Mouse (Mus musculus): Measurements from ENCODE around the gene Rps16. TPM values are rescaled to one million over a fixed set of nuclear protein-coding genes. Genes with fewer than 3 reads are reported as not detected.
A peak's percentile ranks its signal among the peaks of the same experiment; 100 is the strongest.

Rps16 gene
- polyA plus RNA-seq, 1 experiment from 2014 or later, result 746 TPM

GRCm38 (mm10) chr7:28373891-28374495, 23.5 kb downstream of the Rps16 start:
- Histone ChIP-seq H3K27me3 (ENCODE audit: control insufficient read depth, insufficient read depth, low read length) (no peaks in the 10 kb centered on the region), H3K9ac (ENCODE audit: low read depth, low read length) (no peak overlapping the region), H3K9me3 (ENCODE audit: control insufficient read depth, low read length) (no peaks in the 10 kb centered on the region), H3K27ac (ENCODE audit: low read depth, low read length) (no peak overlapping the region), H3K4me1 (replicated peaks; ENCODE audit: control insufficient read depth, insufficient read depth, low read length) (no peaks in the 10 kb centered on the region; the same call in 1 of the 2 replicates), H3K36me3 (ENCODE audit: control insufficient read depth, insufficient read depth, low read length) (no peaks in the 10 kb centered on the region), H3K4me2 (replicated peaks; ENCODE audit: low read depth, low read length) (no peak overlapping the region), H3K4me3 (ENCODE audit: low read depth, low read length) (no peak overlapping the region)
- DNase-seq (ENCODE audit: low spot score) (no peak), ATAC-seq (ENCODE audit: low FRiP score) (no peak)
- 83% methylated on average over 7 of the region's 7 CpGs for WGBS

GRCm38 (mm10) chr7:28374647-28375046, 24.2 kb downstream of the Rps16 start:
- H3K27ac ChIP-seq (ENCODE audit: low read depth, low read length), result no peak overlapping the region
- no peaks in the 10 kb centered on the region for H3K36me3 ChIP-seq (ENCODE audit: control insufficient read depth, insufficient read depth, low read length)
- ATAC-seq (ENCODE audit: low FRiP score) (no peak), DNase-seq (ENCODE audit: low spot score) (no peak)
- H3K4me1 ChIP-seq (replicated peaks; ENCODE audit: control insufficient read depth, insufficient read depth, low read length), result no peaks in the 10 kb centered on the region; the same call in 1 of the 2 replicates
- no peak overlapping the region for H3K4me3 ChIP-seq (ENCODE audit: low read depth, low read length)
- H3K9ac ChIP-seq (ENCODE audit: low read depth, low read length), result no peak overlapping the region
- no peak overlapping the region for H3K4me2 ChIP-seq (replicated peaks; ENCODE audit: low read depth, low read length)
- no peaks in the 10 kb centered on the region for H3K27me3 ChIP-seq (ENCODE audit: control insufficient read depth, insufficient read depth, low read length)
- 85% methylated on average over 9 of the region's 10 CpGs for WGBS
- no peaks in the 10 kb centered on the region for H3K9me3 ChIP-seq (ENCODE audit: control insufficient read depth, low read length)

DNA sequence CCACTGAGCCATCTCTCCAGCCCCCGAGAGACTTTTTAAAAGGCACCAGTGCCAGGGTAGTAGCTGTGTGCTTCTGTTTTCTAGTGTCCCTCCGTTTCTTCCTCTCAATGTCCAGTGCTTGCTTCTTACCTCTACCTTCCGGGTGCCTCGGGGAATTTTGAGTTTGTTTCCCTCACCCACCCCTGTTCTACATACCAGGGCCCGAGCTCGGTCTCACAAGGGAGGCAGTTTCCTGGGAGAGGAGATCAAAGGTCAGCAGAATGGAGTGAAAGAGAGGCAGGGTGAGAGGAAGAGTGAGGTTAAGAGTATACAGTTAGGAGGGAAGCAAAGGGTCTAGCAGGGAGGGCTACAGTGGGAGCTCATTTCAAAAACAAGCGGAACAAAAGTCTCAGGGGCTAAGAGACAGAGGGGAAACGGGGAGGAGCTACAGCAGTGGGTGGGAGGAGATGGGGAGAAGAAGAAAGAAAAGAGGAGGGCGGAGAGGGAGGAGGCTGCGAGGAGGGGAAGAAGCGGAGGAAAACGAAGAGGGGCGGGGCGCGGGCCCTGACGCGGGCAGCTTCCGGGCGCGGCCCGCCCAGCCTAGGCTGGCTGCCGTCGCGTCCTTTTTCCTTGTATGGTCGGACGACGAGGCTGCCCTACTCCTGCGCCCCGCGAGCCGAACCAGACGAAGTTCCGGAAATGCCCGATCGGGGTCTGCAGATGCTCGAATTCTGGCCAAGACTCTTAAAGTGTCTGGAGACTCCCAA, 24.9 kb downstream of the Rps16 start:
- DNase-seq (ENCODE audit: low spot score) (peak; percentile 90), ATAC-seq (ENCODE audit: low FRiP score) (peak; percentile 34)
- Histone ChIP-seq H3K4me3 (ENCODE audit: low read depth, low read length) (peak overlapping the region; percentile 31), H3K4me1 (replicated peaks; ENCODE audit: control insufficient read depth, insufficient read depth, low read length) (no peaks in the 10 kb centered on the region; the same call in 1 of the 2 replicates), H3K9me3 (ENCODE audit: control insufficient read depth, low read length) (no peaks in the 10 kb centered on the region), H3K9ac (ENCODE audit: low read depth, low read length) (peak overlapping the region; percentile 66), H3K27me3 (ENCODE audit: control insufficient read depth, insufficient read depth, low read length) (no peaks in the 10 kb centered on the region), H3K36me3 (ENCODE audit: control insufficient read depth, insufficient read depth, low read length) (no peaks in the 10 kb centered on the region), H3K4me2 (replicated peaks; ENCODE audit: low read depth, low read length) (peak overlapping the region; percentile 67), H3K27ac (ENCODE audit: low read depth, low read length) (peak overlapping the region; percentile 89)
- WGBS, result 3% methylated on average over 35 of the region's 36 CpGs

- Histone ChIP-seq H3K4me1 (replicated peaks; ENCODE audit: control insufficient read depth, insufficient read depth, low read length) (peaks cover 3% of the 10 kb centered on the region), H3K27ac (ENCODE audit: low read depth, low read length) (peak overlapping the region; percentile 89), H3K36me3 (ENCODE audit: control insufficient read depth, insufficient read depth, low read length) (no peaks in the 10 kb centered on the region), H3K9me3 (ENCODE audit: control insufficient read depth, low read length) (no peaks in the 10 kb centered on the region), H3K27me3 (ENCODE audit: control insufficient read depth, insufficient read depth, low read length) (no peaks in the 10 kb centered on the region), H3K4me2 (replicated peaks; ENCODE audit: low read depth, low read length) (peak overlapping the region; percentile 67), H3K4me3 (ENCODE audit: low read depth, low read length) (peak overlapping the region; percentile 31), H3K9ac (ENCODE audit: low read depth, low read length) (peak overlapping the region; percentile 66)
- no peak for ATAC-seq (ENCODE audit: low FRiP score)
- DNase-seq (ENCODE audit: low spot score), result no peak
- WGBS, result 5% methylated on average over 26 of the region's 30 CpGs
Measured at GRCm38 (mm10) chr7:28376011-28376771, 25.7 kb downstream of the Rps16 start.

GRCm38 (mm10) chr7:28377190-28378065, 27.0 kb downstream of the Rps16 start:
- WGBS, result 72% methylated on average over 18 of the region's 18 CpGs
- H3K4me1 ChIP-seq (replicated peaks; ENCODE audit: control insufficient read depth, insufficient read depth, low read length), result peaks cover 8% of the 10 kb centered on the region
- peak overlapping the region; percentile 60 for H3K4me3 ChIP-seq (ENCODE audit: low read depth, low read length)
- ATAC-seq (ENCODE audit: low FRiP score) (no peak), DNase-seq (ENCODE audit: low spot score) (no peak)
- H3K9ac ChIP-seq (ENCODE audit: low read depth, low read length), result 0 out of 2 replicates have a peak overlapping the region, but pooled peaks have one; percentile 4
- peak overlapping the region; percentile 88; the same call in 1 of the 2 replicates for H3K4me2 ChIP-seq (replicated peaks; ENCODE audit: low read depth, low read length)
- no peak overlapping the region for H3K27ac ChIP-seq (ENCODE audit: low read depth, low read length)
- H3K36me3 ChIP-seq (ENCODE audit: control insufficient read depth, insufficient read depth, low read length), result no peaks in the 10 kb centered on the region
- H3K27me3 ChIP-seq (ENCODE audit: control insufficient read depth, insufficient read depth, low read length), result no peaks in the 10 kb centered on the region
- H3K9me3 ChIP-seq (ENCODE audit: control insufficient read depth, low read length), result no peaks in the 10 kb centered on the region

DNA sequence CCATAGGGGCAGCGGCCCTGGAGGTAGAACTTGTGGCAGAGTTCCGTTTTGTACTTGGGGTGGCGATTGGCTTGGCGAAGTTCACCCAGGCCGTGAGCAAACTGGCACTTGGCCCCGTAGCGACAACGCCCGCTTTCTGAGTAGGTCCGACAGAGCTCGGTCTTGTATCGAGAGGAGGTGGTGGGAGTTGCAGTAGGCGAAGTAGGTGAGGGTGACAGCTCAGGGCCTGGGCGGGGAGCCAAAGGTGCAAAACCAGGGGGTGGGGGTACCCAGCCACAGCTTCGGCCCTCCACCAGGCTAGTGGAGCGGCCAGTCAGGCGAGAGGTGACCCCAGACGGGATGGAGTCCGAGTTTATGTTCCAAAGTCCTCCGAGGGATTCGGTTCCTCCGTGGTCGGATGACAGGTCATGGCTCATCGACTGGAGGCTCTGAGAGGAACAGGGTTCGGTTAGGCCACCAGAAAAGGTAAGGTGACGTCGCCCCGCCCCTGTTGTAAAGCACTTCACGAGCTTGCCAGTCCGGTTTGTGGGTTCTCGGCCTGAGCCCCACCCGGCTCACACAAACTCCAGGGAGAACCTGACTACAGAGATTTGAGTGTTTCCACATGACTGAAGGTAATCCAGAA, 27.7 kb downstream of the Rps16 start:
- ATAC-seq (ENCODE audit: low FRiP score), result no peak
- peak overlapping the region; percentile 88 for H3K4me2 ChIP-seq (replicated peaks; ENCODE audit: low read depth, low read length)
- H3K9ac ChIP-seq (ENCODE audit: low read depth, low read length), result peak overlapping the region; percentile 70
- no peaks in the 10 kb centered on the region for H3K36me3 ChIP-seq (ENCODE audit: control insufficient read depth, insufficient read depth, low read length)
- H3K27ac ChIP-seq (ENCODE audit: low read depth, low read length), result no peak overlapping the region
- H3K27me3 ChIP-seq (ENCODE audit: control insufficient read depth, insufficient read depth, low read length), result no peaks in the 10 kb centered on the region
- WGBS, result 44% methylated on average over 32 of the region's 32 CpGs
- H3K4me3 ChIP-seq (ENCODE audit: low read depth, low read length), result peak overlapping the region; percentile 60
- H3K4me1 ChIP-seq (replicated peaks; ENCODE audit: control insufficient read depth, insufficient read depth, low read length), result peaks cover 9% of the 10 kb centered on the region
- no peaks in the 10 kb centered on the region for H3K9me3 ChIP-seq (ENCODE audit: control insufficient read depth, low read length)
- no peak for DNase-seq (ENCODE audit: low spot score)

DNA sequence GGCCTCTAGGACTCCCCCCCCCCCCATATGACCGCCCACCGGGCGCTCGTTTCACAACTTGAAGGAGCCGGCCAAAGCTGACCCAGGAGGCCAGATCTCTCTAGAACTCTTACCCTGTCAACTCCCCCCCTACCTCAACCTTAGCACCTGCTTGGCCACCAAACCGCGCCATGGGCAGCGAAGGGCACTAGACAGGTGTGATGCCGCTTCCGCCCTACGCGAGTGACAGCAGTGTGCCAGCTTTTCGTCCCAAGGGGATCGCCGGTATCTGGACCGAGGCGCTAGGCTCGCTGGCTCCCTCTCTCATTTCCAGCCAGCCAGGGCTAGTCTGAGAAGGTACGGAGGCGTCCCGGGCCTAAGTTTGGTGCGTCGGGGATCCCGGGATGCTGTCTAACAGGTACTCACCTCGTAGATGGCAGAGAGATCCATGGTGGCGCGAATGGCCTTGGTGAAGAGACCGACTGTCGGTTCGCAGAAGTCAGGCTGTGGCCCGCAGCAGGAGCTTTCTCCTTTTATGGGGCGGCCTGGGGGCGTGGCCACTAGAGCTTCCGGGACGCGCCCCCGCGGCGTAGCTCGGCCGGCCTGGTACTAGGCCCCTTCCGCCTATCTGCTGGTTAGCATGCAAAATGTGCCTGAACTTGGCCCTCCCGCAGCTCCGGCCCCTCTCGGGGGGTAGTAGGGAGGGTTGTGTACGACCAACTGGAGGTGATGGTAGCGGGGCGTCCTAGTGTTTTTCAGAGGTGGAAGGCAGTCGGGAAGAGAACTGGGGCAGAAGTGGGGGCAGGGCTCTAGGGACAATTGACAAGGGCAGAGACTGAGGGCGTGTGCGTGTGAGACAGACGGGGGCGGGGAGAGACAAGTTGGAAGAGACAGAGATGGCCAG, 28.6 kb downstream of the Rps16 start:
- Histone ChIP-seq H3K27me3 (ENCODE audit: control insufficient read depth, insufficient read depth, low read length) (no peaks in the 10 kb centered on the region), H3K9ac (ENCODE audit: low read depth, low read length) (peak overlapping the region; percentile 70), H3K4me2 (replicated peaks; ENCODE audit: low read depth, low read length) (peak overlapping the region; percentile 88), H3K27ac (ENCODE audit: low read depth, low read length) (peak overlapping the region; percentile 72), H3K4me3 (ENCODE audit: low read depth, low read length) (peak overlapping the region; percentile 60), H3K9me3 (ENCODE audit: control insufficient read depth, low read length) (no peaks in the 10 kb centered on the region), H3K36me3 (ENCODE audit: control insufficient read depth, insufficient read depth, low read length) (no peaks in the 10 kb centered on the region), H3K4me1 (replicated peaks; ENCODE audit: control insufficient read depth, insufficient read depth, low read length) (peaks cover 9% of the 10 kb centered on the region)
- peak; percentile 64 for ATAC-seq (ENCODE audit: low FRiP score)
- peak; percentile 90 for DNase-seq (ENCODE audit: low spot score)
- WGBS, result under 1% methylated on average over 53 of the region's 53 CpGs
